ENCODE assay signal across 8 mouse cellular contexts in the genomic region with DNA sequence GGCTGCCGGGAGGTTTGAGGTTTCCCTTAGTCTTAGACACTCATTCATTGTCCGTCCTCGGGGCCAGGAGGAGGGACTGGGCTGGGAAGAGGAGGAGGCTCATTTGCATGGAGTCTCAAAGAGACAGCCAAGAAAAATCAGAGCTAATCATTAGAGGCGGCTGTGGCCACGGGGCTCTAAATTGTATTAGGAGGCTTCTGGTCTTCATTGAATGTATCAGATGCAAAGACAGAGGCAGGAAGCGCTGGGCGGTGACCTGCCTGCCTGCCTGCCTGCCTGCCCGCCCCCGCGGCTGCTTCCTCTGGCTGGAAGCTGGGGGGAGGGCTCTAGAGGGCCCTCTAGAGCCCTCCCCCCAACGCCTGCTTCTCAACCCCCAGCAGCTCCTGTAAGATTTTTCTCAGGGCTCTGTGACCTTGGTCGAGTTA. TPM values are rescaled to one million over a fixed set of nuclear protein-coding genes. Genes with fewer than 3 reads are reported as not detected.
DNase-seq lines count a peak whose midpoint lies in the region; ATAC-seq and TF ChIP-seq lines count a peak whose summit lies in the region.

No protein-coding gene starts in this region.

- H3K27me3 ChIP-seq in testis, adult 2 months (ENCODE audit: control insufficient read depth, insufficient read depth, low read length) = no peaks in the 10 kb centered on the region
- H3K27me3 ChIP-seq in heart, postnatal 0 days (ENCODE audit: control insufficient read depth, insufficient read depth, low read length) = peaks cover 36% of the 10 kb centered on the region
- H3K27me3 ChIP-seq in neural tube, embryonic 15.5 days (replicated peaks) = no peaks in the 10 kb centered on the region

- TF ChIP-seq CTCF in testis, adult 2 months (IDR thresholded peaks at IDR 0.05; ENCODE audit: control insufficient read depth, insufficient read depth, insufficient replicate concordance, low read depth, low read length) = no peak
- no peak for TF ChIP-seq CTCF in heart, postnatal 0 days (IDR thresholded peaks at IDR 0.05; ENCODE audit: low read depth)

- peak overlapping the region; percentile 76 for H3K4me3 ChIP-seq in testis, adult 2 months (ENCODE audit: control insufficient read depth, low read depth, low read length)
- H3K4me3 ChIP-seq in heart, postnatal 0 days (ENCODE audit: low read depth, low read length) = no peak overlapping the region
- no peak overlapping the region for H3K4me3 ChIP-seq in neural tube, embryonic 15.5 days (replicated peaks)

- H3K9ac ChIP-seq in heart, postnatal 0 days (replicated peaks; ENCODE audit: low read depth, low read length) = no peak overlapping the region
- H3K9ac ChIP-seq in neural tube, embryonic 15.5 days (replicated peaks) = 0 out of 2 replicates have a peak overlapping the region, but pooled peaks have one; percentile 0

- WGBS in heart, postnatal 0 days = 1% methylated on average over 12 of the region's 12 CpGs
- 4% methylated on average over 12 of the region's 12 CpGs for WGBS in neural tube, embryonic 15.5 days

- H3K27ac ChIP-seq in testis, adult 2 months (ENCODE audit: control insufficient read depth, insufficient read depth, low read depth, low read length) = no peak overlapping the region
- no peak overlapping the region for H3K27ac ChIP-seq in heart, postnatal 0 days (ENCODE audit: low read depth)
- H3K27ac ChIP-seq in neural tube, embryonic 15.5 days (replicated peaks) = no peak overlapping the region

- DNase-seq in testis, postnatal 10 days (ENCODE audit: low spot score) = no peak
- DNase-seq in heart, postnatal 0 days (ENCODE audit: low spot score) = peak; percentile 46
- peak; percentile 58 to 78 for DNase-seq in kidney, postnatal 25 days
- DNase-seq in gastrocnemius, postnatal 4 days (ENCODE audit: low spot score in 2 of 2) = no peak
- DNase-seq in urinary bladder, adult 2 months (ENCODE audit: low spot score) = no peak
- DNase-seq in right cerebral cortex, postnatal 25 days = no peak

- TF ChIP-seq EP300 in heart, postnatal 0 days (IDR thresholded peaks at IDR 0.05; ENCODE audit: low read depth) = no peak

- TF ChIP-seq POLR2A in testis, adult 2 months (IDR thresholded peaks at IDR 0.05; ENCODE audit: control insufficient read depth, low read depth, low read length) = no peak

- H3K4me2 ChIP-seq in heart, postnatal 0 days (ENCODE audit: low read depth, low read length) = 0 out of 2 replicates have a peak overlapping the region, but pooled peaks have one; percentile 7
- H3K4me2 ChIP-seq in neural tube, embryonic 15.5 days = peak overlapping the region; percentile 32

- H3K9me3 ChIP-seq in heart, postnatal 0 days (replicated peaks; ENCODE audit: control insufficient read depth, low read length) = no peaks in the 10 kb centered on the region
- no peaks in the 10 kb centered on the region for H3K9me3 ChIP-seq in neural tube, embryonic 15.5 days (replicated peaks)

- H3K36me3 ChIP-seq in testis, adult 2 months (ENCODE audit: control insufficient read depth, insufficient read depth, low read length) = no peaks in the 10 kb centered on the region
- H3K36me3 ChIP-seq in heart, postnatal 0 days (replicated peaks; ENCODE audit: control insufficient read depth, insufficient read depth, low read length) = no peaks in the 10 kb centered on the region
- no peaks in the 10 kb centered on the region for H3K36me3 ChIP-seq in neural tube, embryonic 15.5 days

- peaks cover 11% of the 10 kb centered on the region for H3K4me1 ChIP-seq in testis, adult 2 months (ENCODE audit: control insufficient read depth, insufficient read depth, low read length)
- no peaks in the 10 kb centered on the region for H3K4me1 ChIP-seq in heart, postnatal 0 days (ENCODE audit: control insufficient read depth, insufficient read depth)
- H3K4me1 ChIP-seq in neural tube, embryonic 15.5 days = peaks cover 30% of the 10 kb centered on the region

- ATAC-seq in heart, postnatal 0 days (ENCODE audit: insufficient read depth, low read depth) = peak; percentile 59
- ATAC-seq in neural tube, embryonic 15.5 days (ENCODE audit: low FRiP score) = no peak

RNA-seq across cellular contexts. Expression of gene Elfn1, which starts 23.2 kb away (rescaled TPM):
- 55.6 and 61.9 TPM in 2 replicates for polyA plus RNA-seq in testis, adult 2 months (2012; rRNA removed)
- 1.3 and 1.9 TPM in 2 replicates for total RNA-seq in heart, postnatal 0 days (2014; rRNA removed; ENCODE audit: low replicate concordance)
- polyA plus RNA-seq in heart, postnatal 0 days (2015; fragmentation: Nextera tagmentation; extraction: Ambion mirVana) = 0.07 and 0.10 TPM in 2 replicates
- polyA plus RNA-seq in neural tube, embryonic 15.5 days (2015; fragmentation: Nextera tagmentation; extraction: Ambion mirVana) = 5.7 TPM in 2 replicates
- under 1 TPM; 0.66 to 0.88 TPM for total RNA-seq in gastrocnemius, postnatal 4 days (2021)
- polyA plus RNA-seq in urinary bladder, adult 2 months (2012; rRNA removed) = 1.7 and 2.3 TPM in 2 replicates

Comparison
In these comparisons a context has a peak if more than half of its experiments do, and no peak if none do; other contexts are left out.
1. DNase-seq: peak in heart, postnatal 0 days (single experiment) and kidney, postnatal 25 days (2 of 2); none in testis, postnatal 10 days (single experiment), gastrocnemius, postnatal 4 days (0 of 2), urinary bladder, adult 2 months (single experiment) and right cerebral cortex, postnatal 25 days (single experiment).